Mouse (Mus musculus): ENCODE measurements around the gene Plce1. TPM values are rescaled to one million over a fixed set of nuclear protein-coding genes. Genes with fewer than 3 reads are reported as not detected.

Gene Plce1
- total and polyA plus RNA-seq, 3 experiments = not detected

DNA sequence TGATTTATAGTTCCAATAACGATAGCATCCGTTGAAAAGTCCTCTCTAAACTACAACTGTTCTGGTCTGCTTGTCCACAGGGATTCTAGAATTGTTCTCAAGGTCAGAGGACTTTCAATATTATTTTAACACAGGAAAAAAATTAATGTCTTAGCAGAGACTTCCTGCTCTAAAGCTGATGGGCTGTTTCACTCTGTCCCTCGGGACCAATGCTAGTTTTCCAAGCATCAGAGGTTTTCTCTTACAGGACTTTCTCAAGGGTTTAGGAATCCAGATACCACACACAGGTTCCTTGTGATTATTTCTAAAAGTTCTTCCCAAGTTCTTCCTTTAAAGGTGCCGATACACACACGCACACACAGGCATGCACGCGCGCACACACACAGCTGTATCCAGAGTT is 263.6 kb downstream of the Plce1 start:
- H3K4me3 ChIP-seq (ENCODE audit: control insufficient read depth in 1 of 2, insufficient read depth in 1 of 2, low read depth in 2 of 2, low read length in 2 of 2) = no peak overlapping the region
- no peak for TF ChIP-seq KAT2A (conservative IDR thresholded peaks at IDR 0.05; ENCODE audit: low read depth, low read length)
- TF ChIP-seq GATA1 (IDR thresholded peaks at IDR 0.05; ENCODE audit: low read depth, low read length) = no peak
- no peak for TF ChIP-seq SIN3A (IDR thresholded peaks at IDR 0.05; ENCODE audit: low read length)
- no peak for TF ChIP-seq TAL1 (IDR thresholded peaks at IDR 0.05; ENCODE audit: low read length)
- TF ChIP-seq CHD1 (IDR thresholded peaks at IDR 0.05; ENCODE audit: low read depth, low read length) = no peak
- TF ChIP-seq MEF2A (IDR thresholded peaks at IDR 0.05; ENCODE audit: extremely low read depth, insufficient replicate concordance, low read depth, low read length, poor library complexity, severe bottlenecking) = no peak
- DNase-seq (ENCODE audit: low read depth, low spot score) = no peak
- H3K9me3 ChIP-seq (replicated peaks; ENCODE audit: insufficient read depth, low read length) = no peaks in the 10 kb centered on the region
- H3K36me3 ChIP-seq (ENCODE audit: control insufficient read depth in 1 of 2, insufficient read depth in 2 of 2, low read length in 2 of 2) = no peaks in the 10 kb centered on the region
- H3K4me1 ChIP-seq (ENCODE audit: control insufficient read depth in 1 of 2, insufficient read depth in 2 of 2, low read length in 2 of 2) = no peaks in the 10 kb centered on the region
- H3K9ac ChIP-seq (ENCODE audit: control insufficient read depth, low read depth, low read length, poor library complexity, severe bottlenecking) = no peak overlapping the region
- peaks cover 0 to 6% of the 10 kb centered on the region in 2 experiments; a peak in 3 of 4 replicates for H3K27me3 ChIP-seq (ENCODE audit: control insufficient read depth in 1 of 2, insufficient read depth in 2 of 2, low read length in 2 of 2)
- H3K27ac ChIP-seq (ENCODE audit: control insufficient read depth, low read depth, low read length) = no peak overlapping the region
- H3K79me2 ChIP-seq (ENCODE audit: control insufficient read depth, insufficient read depth, low read length, poor library complexity) = no peaks in the 10 kb centered on the region

- TF ChIP-seq ZC3H11A (IDR thresholded peaks at IDR 0.05; ENCODE audit: low read depth, low read length) = no peak
- TF ChIP-seq BHLHE40 (IDR thresholded peaks at IDR 0.05; ENCODE audit: borderline replicate concordance, low read depth, low read length) = 0 out of 2 replicates have a peak, but pooled peaks have one; percentile 28
- Histone ChIP-seq H3K79me2 (ENCODE audit: control insufficient read depth, insufficient read depth, low read length, poor library complexity) (no peaks in the 10 kb centered on the region), H3K27me3 (ENCODE audit: control insufficient read depth in 1 of 2, insufficient read depth in 2 of 2, low read length in 2 of 2) (peaks cover 0 to 6% of the 10 kb centered on the region in 2 experiments; a peak in 3 of 4 replicates), H3K9ac (ENCODE audit: control insufficient read depth, low read depth, low read length, poor library complexity, severe bottlenecking) (no peak overlapping the region), H3K9me3 (replicated peaks; ENCODE audit: insufficient read depth, low read length) (no peaks in the 10 kb centered on the region), H3K4me3 (ENCODE audit: control insufficient read depth in 1 of 2, insufficient read depth in 1 of 2, low read depth in 2 of 2, low read length in 2 of 2) (no peak overlapping the region), H3K27ac (ENCODE audit: control insufficient read depth, low read depth, low read length) (no peak overlapping the region), H3K4me1 (ENCODE audit: control insufficient read depth in 1 of 2, insufficient read depth in 2 of 2, low read length in 2 of 2) (no peaks in the 10 kb centered on the region), H3K36me3 (ENCODE audit: control insufficient read depth in 1 of 2, insufficient read depth in 2 of 2, low read length in 2 of 2) (no peaks in the 10 kb centered on the region)
- DNase-seq (ENCODE audit: low read depth, low spot score) = no peak
These were observed 265.0 kb downstream of the Plce1 start for GRCm38 (mm10) chr19:38745810-38746491.

- Histone ChIP-seq H3K9ac (ENCODE audit: control insufficient read depth, low read depth, low read length, poor library complexity, severe bottlenecking) (no peak overlapping the region), H3K27me3 (ENCODE audit: control insufficient read depth in 1 of 2, insufficient read depth in 2 of 2, low read length in 2 of 2) (peaks cover 0 to 6% of the 10 kb centered on the region in 2 experiments; a peak in 3 of 4 replicates), H3K4me1 (ENCODE audit: control insufficient read depth in 1 of 2, insufficient read depth in 2 of 2, low read length in 2 of 2) (no peaks in the 10 kb centered on the region), H3K9me3 (replicated peaks; ENCODE audit: insufficient read depth, low read length) (no peaks in the 10 kb centered on the region), H3K4me3 (ENCODE audit: control insufficient read depth in 1 of 2, insufficient read depth in 1 of 2, low read depth in 2 of 2, low read length in 2 of 2) (no peak overlapping the region), H3K27ac (ENCODE audit: control insufficient read depth, low read depth, low read length) (no peak overlapping the region), H3K79me2 (ENCODE audit: control insufficient read depth, insufficient read depth, low read length, poor library complexity) (no peaks in the 10 kb centered on the region), H3K36me3 (ENCODE audit: control insufficient read depth in 1 of 2, insufficient read depth in 2 of 2, low read length in 2 of 2) (no peaks in the 10 kb centered on the region)
- no peak for DNase-seq (ENCODE audit: low read depth, low spot score)
- TF ChIP-seq GATA1 (IDR thresholded peaks at IDR 0.05; ENCODE audit: low read depth, low read length) (no peak), MYB (IDR thresholded peaks at IDR 0.05; ENCODE audit: low read depth, low read length) (no peak), E2F4 (IDR thresholded peaks at IDR 0.05; ENCODE audit: borderline replicate concordance, low read depth, low read length) (no peak), GABPA (IDR thresholded peaks at IDR 0.05; ENCODE audit: low read depth, low read length) (no peak), MEF2A (IDR thresholded peaks at IDR 0.05; ENCODE audit: extremely low read depth, insufficient replicate concordance, low read depth, low read length, poor library complexity, severe bottlenecking) (no peak), EP300 (IDR thresholded peaks at IDR 0.05; ENCODE audit: low read depth in 1 of 2, low read length in 2 of 2) (no peak), RCOR1 (IDR thresholded peaks at IDR 0.05; ENCODE audit: low read depth, low read length) (no peak), POLR2A (IDR thresholded peaks at IDR 0.05; ENCODE audit: control insufficient read depth in 1 of 2, insufficient read depth in 1 of 2, low read depth in 1 of 2, low read length in 2 of 2, poor library complexity in 1 of 2) (no peak), KAT2A (conservative IDR thresholded peaks at IDR 0.05; ENCODE audit: low read depth, low read length) (no peak), CHD1 (IDR thresholded peaks at IDR 0.05; ENCODE audit: low read depth, low read length) (no peak), ZMIZ1 (IDR thresholded peaks at IDR 0.05; ENCODE audit: low read depth, low read length) (no peak), POLR2AphosphoS5 (IDR thresholded peaks at IDR 0.05; ENCODE audit: borderline replicate concordance, low read depth, low read length) (no peak), ZNF384 (IDR thresholded peaks at IDR 0.05; ENCODE audit: low read depth, low read length) (no peak), USF1 (IDR thresholded peaks at IDR 0.05; ENCODE audit: low read depth, low read length) (no peak), UBTF (IDR thresholded peaks at IDR 0.05; ENCODE audit: borderline replicate concordance, insufficient read depth, low read depth, low read length) (no peak), MAX (IDR thresholded peaks at IDR 0.05; ENCODE audit: low read length) (no peak), JUND (IDR thresholded peaks at IDR 0.05; ENCODE audit: low read depth, low read length) (no peak), MXI1 (IDR thresholded peaks at IDR 0.05; ENCODE audit: low read depth, low read length) (no peak), TCF12 (IDR thresholded peaks at IDR 0.05; ENCODE audit: low read depth, low read length) (no peak)
These were observed 265.6 kb downstream of the Plce1 start for GRCm38 (mm10) chr19:38746492-38747014.
